ENCODE assay signal across 9 mouse cellular contexts in the genomic region with DNA sequence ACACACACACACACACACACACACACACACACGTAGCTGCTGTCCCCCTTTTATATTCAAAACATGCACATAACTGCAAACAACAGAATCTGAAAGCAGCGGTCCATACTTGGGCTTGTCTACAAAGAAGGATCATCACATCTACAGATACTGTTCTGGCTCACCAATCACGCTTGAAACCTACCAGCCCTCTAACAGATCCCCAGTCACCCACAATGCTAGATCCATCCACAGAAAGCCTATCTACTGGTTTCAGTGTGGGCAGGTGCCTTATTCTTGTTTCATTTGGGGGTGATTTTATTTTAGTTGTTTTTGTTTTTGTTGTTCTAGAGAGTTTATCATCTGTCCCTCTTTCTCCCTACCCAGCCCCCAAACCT. TPM values are rescaled to one million over a fixed set of nuclear protein-coding genes. Genes with fewer than 3 reads are reported as not detected.
DNase-seq lines count a peak whose midpoint lies in the region; ATAC-seq and TF ChIP-seq lines count a peak whose summit lies in the region.
"Had no signal": no experiment of that assay in that cellular context is flagged by ENCODE, and none has a peak within 500 bp of the region (broad histone marks: within the 10 kb centered on the region; RNA-seq: fewer than 3 reads in every experiment).

No protein-coding gene starts in this region.

- peak overlapping the region; percentile 47 for H3K4me3 ChIP-seq in kidney, embryonic 14.5 days (ENCODE audit: low read length)
- H3K4me3 ChIP-seq in embryonic facial prominence, embryonic 10.5 days, result peak overlapping the region; percentile 70
- H3K4me3 ChIP-seq in hindbrain, embryonic 10.5 days, result peak overlapping the region; percentile 71
- peak overlapping the region; percentile 72 for H3K4me3 ChIP-seq in midbrain, embryonic 10.5 days
- H3K4me3 ChIP-seq in lung, adult 2 months (replicated peaks; ENCODE audit: extremely low read depth, low read depth, low read length), result no peak overlapping the region

- 73% methylated on average over 3 of the region's 3 CpGs for WGBS in kidney, embryonic 14.5 days
- WGBS in embryonic facial prominence, embryonic 10.5 days, result 66% methylated on average over 3 of the region's 3 CpGs
- 63% methylated on average over 3 of the region's 3 CpGs for WGBS in hindbrain, embryonic 10.5 days
- WGBS in midbrain, embryonic 10.5 days, result 63% methylated on average over 3 of the region's 3 CpGs
- 66% methylated on average over 3 of the region's 3 CpGs for WGBS in lung, adult 2 months

- H3K4me1 ChIP-seq in kidney, embryonic 14.5 days (ENCODE audit: control insufficient read depth, insufficient read depth, low read length), result peaks cover 5% of the 10 kb centered on the region; the same call in 1 of the 2 replicates
- H3K4me1 ChIP-seq in embryonic facial prominence, embryonic 10.5 days, result peaks cover 17% of the 10 kb centered on the region
- peaks cover 17% of the 10 kb centered on the region for H3K4me1 ChIP-seq in hindbrain, embryonic 10.5 days (replicated peaks)
- H3K4me1 ChIP-seq in midbrain, embryonic 10.5 days, result peaks cover 21% of the 10 kb centered on the region
- no peaks in the 10 kb centered on the region; the same call in 1 of the 2 replicates for H3K4me1 ChIP-seq in lung, adult 2 months (ENCODE audit: control insufficient read depth, insufficient read depth, low read length)

- no peak for ATAC-seq in kidney, embryonic 14.5 days (ENCODE audit: low FRiP score, low TSS enrichment)
- no peak for ATAC-seq in activated CD4-positive, CD25-positive, alpha-beta regulatory T cell, adult 4 months

- TF ChIP-seq CTCF in lung, adult 2 months (IDR thresholded peaks at IDR 0.05; ENCODE audit: insufficient read depth, low read length), result no peak

- no peak overlapping the region for H3K27ac ChIP-seq in kidney, embryonic 14.5 days (ENCODE audit: low read depth, low read length)
- H3K27ac ChIP-seq in embryonic facial prominence, embryonic 10.5 days (replicated peaks), result peak overlapping the region; percentile 84; the same call in 1 of the 2 replicates
- peak overlapping the region; percentile 90 for H3K27ac ChIP-seq in hindbrain, embryonic 10.5 days
- peak overlapping the region; percentile 89 for H3K27ac ChIP-seq in midbrain, embryonic 10.5 days (replicated peaks)

- H3K9me3 ChIP-seq in kidney, embryonic 14.5 days (ENCODE audit: control insufficient read depth, low read length), result no peaks in the 10 kb centered on the region
- H3K9me3 ChIP-seq in embryonic facial prominence, embryonic 10.5 days, result no peaks in the 10 kb centered on the region
- H3K9me3 ChIP-seq in hindbrain, embryonic 10.5 days, result no peaks in the 10 kb centered on the region
- H3K9me3 ChIP-seq in midbrain, embryonic 10.5 days (replicated peaks), result no peaks in the 10 kb centered on the region

- no peak for TF ChIP-seq POLR2A in lung, adult 2 months (IDR thresholded peaks at IDR 0.05; ENCODE audit: borderline replicate concordance, extremely low read depth, low read depth, low read length)

- DNase-seq in kidney, adult 18-20 months, result no peak
- no peak for DNase-seq in embryonic facial prominence, embryonic 10.5 days (ENCODE audit: low spot score)
- no peak for DNase-seq in hindbrain, embryonic 10.5 days (ENCODE audit: low spot score)
- DNase-seq in midbrain, embryonic 10.5 days (ENCODE audit: low spot score), result no peak
- no peak for DNase-seq in thymus, postnatal 14 days
- DNase-seq in lung, adult 2 months, result no peak

- H3K4me2 ChIP-seq in kidney, embryonic 14.5 days (replicated peaks; ENCODE audit: low read depth, low read length), result peak overlapping the region; percentile 83

- H3K27me3 ChIP-seq in kidney, embryonic 14.5 days (ENCODE audit: control insufficient read depth, insufficient read depth, low read length), result no peaks in the 10 kb centered on the region
- H3K27me3 ChIP-seq in embryonic facial prominence, embryonic 10.5 days (replicated peaks; ENCODE audit: low read depth, poor library complexity, severe bottlenecking), result no peaks in the 10 kb centered on the region; the same call in none of the 2 replicates
- H3K27me3 ChIP-seq in hindbrain, embryonic 10.5 days (ENCODE audit: insufficient read depth, poor library complexity, severe bottlenecking), result no peaks in the 10 kb centered on the region
- no peaks in the 10 kb centered on the region for H3K27me3 ChIP-seq in midbrain, embryonic 10.5 days (ENCODE audit: low read depth, poor library complexity, severe bottlenecking)

- peak overlapping the region; percentile 52; the same call in 1 of the 2 replicates for H3K9ac ChIP-seq in kidney, embryonic 14.5 days (ENCODE audit: low read depth, low read length)

- no peaks in the 10 kb centered on the region for H3K36me3 ChIP-seq in kidney, embryonic 14.5 days (ENCODE audit: control insufficient read depth, insufficient read depth, low read length)
- H3K36me3 ChIP-seq in embryonic facial prominence, embryonic 10.5 days (replicated peaks), result no peaks in the 10 kb centered on the region
- no peaks in the 10 kb centered on the region for H3K36me3 ChIP-seq in hindbrain, embryonic 10.5 days
- no peaks in the 10 kb centered on the region for H3K36me3 ChIP-seq in midbrain, embryonic 10.5 days

RNA-seq across cellular contexts. Expression of gene 2900011O08Rik, which starts 0.2 kb away (rescaled TPM):
- 1.5 and 1.7 TPM in 2 replicates for polyA plus RNA-seq in kidney, embryonic 14.5 days (2014; fragmentation: Nextera tagmentation; extraction: Ambion mirVana)
- polyA plus RNA-seq in embryonic facial prominence, embryonic 10.5 days (2016; fragmentation: Nextera tagmentation; extraction: Ambion mirVana), result 7.0 and 7.2 TPM in 2 replicates
- 9.3 and 22.4 TPM in 2 replicates for polyA plus RNA-seq in hindbrain, embryonic 10.5 days (2016; fragmentation: Nextera tagmentation; extraction: Ambion mirVana)
- 10.6 and 18.7 TPM in 2 replicates for polyA plus RNA-seq in midbrain, embryonic 10.5 days (2016; fragmentation: Nextera tagmentation; extraction: Ambion mirVana)
- under 1 TPM in 1 of 2 experiments, not detected in 1; 0.50 TPM for polyA plus RNA-seq in activated CD4-positive, CD25-positive, alpha-beta regulatory T cell, adult 4 months (2017; shearing (Covaris generic))
- polyA plus RNA-seq in lung, adult 2 months (2012; rRNA removed), result 0.20 TPM in 1 of 2 replicates, not detected in the other
- polyA plus RNA-seq: lung, postnatal 0 days had no signal

RNA-seq across cellular contexts. Expression of gene Ifitm7, which starts 0.5 kb away (rescaled TPM):
- polyA plus RNA-seq in kidney, embryonic 14.5 days (2014; fragmentation: Nextera tagmentation; extraction: Ambion mirVana), result 0.42 TPM in 1 of 2 replicates, not detected in the other
- 0.35 and 0.56 TPM in 2 replicates for polyA plus RNA-seq in embryonic facial prominence, embryonic 10.5 days (2016; fragmentation: Nextera tagmentation; extraction: Ambion mirVana)
- polyA plus RNA-seq in hindbrain, embryonic 10.5 days (2016; fragmentation: Nextera tagmentation; extraction: Ambion mirVana), result 0.54 and 1.4 TPM in 2 replicates
- 0.85 and 1.2 TPM in 2 replicates for polyA plus RNA-seq in midbrain, embryonic 10.5 days (2016; fragmentation: Nextera tagmentation; extraction: Ambion mirVana)
- not detected for polyA plus RNA-seq in activated CD4-positive, CD25-positive, alpha-beta regulatory T cell, adult 4 months (2017; shearing (Covaris generic))
- not detected in 2 replicates for polyA plus RNA-seq in lung, adult 2 months (2012; rRNA removed)
- polyA plus RNA-seq: lung, postnatal 0 days had no signal
